Mouse (Mus musculus): ENCODE results near the gene Eme2. TPM values are rescaled to one million over a fixed set of nuclear protein-coding genes. Genes with fewer than 3 reads are reported as not detected.
A peak's percentile ranks its signal among the peaks of the same experiment; 100 is the strongest.

The Eme2 gene
- total RNA-seq, 2 experiments from 2014 or later = 6.3 to 12.7 TPM

GRCm38 (mm10) chr17:24881738-24882440, 13.0 kb downstream of the Eme2 start:
- no peak for ATAC-seq (replicated peaks; ENCODE audit: low FRiP score, poor library complexity, severe bottlenecking)

GRCm38 (mm10) chr17:24878531-24878930, 16.4 kb downstream of the Eme2 start:
- no peak for ATAC-seq (replicated peaks; ENCODE audit: low FRiP score, poor library complexity, severe bottlenecking)

DNA sequence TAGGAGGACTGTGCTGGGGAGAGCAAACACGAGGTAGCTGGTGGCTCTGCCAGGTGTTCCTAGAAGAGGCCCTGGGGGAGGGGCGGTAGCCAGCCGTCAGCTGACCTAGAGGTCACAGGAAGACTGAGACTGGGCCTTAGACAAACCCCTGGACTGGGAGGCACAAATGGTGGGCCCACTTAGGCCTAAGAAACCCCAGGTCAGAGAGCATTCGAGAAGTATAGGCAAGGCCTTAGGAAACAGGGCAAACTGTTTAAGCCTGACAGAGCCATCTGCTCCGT, 16.8 kb downstream of the Eme2 start:
- ATAC-seq (replicated peaks; ENCODE audit: low FRiP score, poor library complexity, severe bottlenecking) = no peak

- ATAC-seq (replicated peaks; ENCODE audit: low FRiP score, poor library complexity, severe bottlenecking) = no peak
Measured at GRCm38 (mm10) chr17:24877336-24878116, 17.4 kb downstream of the Eme2 start.

DNA sequence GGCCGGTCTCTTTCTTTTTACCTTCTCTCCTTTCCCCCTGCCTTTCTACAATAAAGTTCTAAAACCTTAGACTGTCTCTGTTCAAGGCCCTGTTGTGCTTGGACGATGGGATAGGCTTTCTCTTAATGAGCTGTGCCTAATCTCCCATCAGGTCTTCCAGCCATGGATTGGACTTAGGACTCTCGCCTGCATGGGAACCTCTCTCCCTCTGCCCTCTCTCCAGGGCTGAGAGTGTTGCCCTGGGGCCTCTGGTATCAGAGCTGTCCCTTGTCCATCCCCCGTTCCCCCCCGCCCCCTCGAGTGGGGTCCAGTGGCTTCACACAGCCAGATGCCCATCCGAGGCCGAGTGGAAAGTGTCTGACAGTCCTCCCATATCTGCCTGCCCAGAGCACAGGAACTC, 19.9 kb downstream of the Eme2 start:
- no peak for ATAC-seq (replicated peaks; ENCODE audit: low FRiP score, poor library complexity, severe bottlenecking)

- no peak for ATAC-seq (replicated peaks; ENCODE audit: low FRiP score, poor library complexity, severe bottlenecking)
Measured at GRCm38 (mm10) chr17:24874405-24874745, 20.5 kb downstream of the Eme2 start.

- no peak for ATAC-seq (replicated peaks; ENCODE audit: low FRiP score, poor library complexity, severe bottlenecking)
Measured at GRCm38 (mm10) chr17:24873695-24874404, 21.0 kb downstream of the Eme2 start.

GRCm38 (mm10) chr17:24867914-24868313, 27.0 kb downstream of the Eme2 start:
- ATAC-seq (replicated peaks; ENCODE audit: low FRiP score, poor library complexity, severe bottlenecking) = no peak

- no peak for ATAC-seq (replicated peaks; ENCODE audit: low FRiP score, poor library complexity, severe bottlenecking)
Measured at GRCm38 (mm10) chr17:24865776-24866175, 29.1 kb downstream of the Eme2 start, which contains the start of gene Igfals. Igfals (plus strand) TSS chr17:24865997.

DNA sequence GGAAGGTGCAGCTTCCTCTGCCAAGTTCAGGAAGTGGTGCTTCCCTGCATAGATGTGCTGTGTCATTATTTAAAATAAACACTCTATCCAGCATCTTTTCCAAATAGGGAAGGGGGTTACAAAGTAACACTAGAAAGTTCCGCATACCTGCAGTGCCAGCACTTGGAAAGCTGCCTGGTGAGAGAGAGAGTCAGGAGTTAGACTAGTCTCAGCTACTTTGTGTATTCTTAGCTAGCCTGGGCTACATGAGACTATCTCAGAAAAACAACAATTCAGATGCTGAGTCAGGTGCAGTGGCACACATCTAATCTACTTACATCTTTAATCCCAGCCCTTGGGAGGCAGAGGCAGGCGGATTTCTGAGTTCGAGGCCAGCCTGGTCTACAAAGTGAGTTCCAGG, 33.1 kb downstream of the Eme2 start:
- ATAC-seq (replicated peaks; ENCODE audit: low FRiP score, poor library complexity, severe bottlenecking) = no peak

DNA sequence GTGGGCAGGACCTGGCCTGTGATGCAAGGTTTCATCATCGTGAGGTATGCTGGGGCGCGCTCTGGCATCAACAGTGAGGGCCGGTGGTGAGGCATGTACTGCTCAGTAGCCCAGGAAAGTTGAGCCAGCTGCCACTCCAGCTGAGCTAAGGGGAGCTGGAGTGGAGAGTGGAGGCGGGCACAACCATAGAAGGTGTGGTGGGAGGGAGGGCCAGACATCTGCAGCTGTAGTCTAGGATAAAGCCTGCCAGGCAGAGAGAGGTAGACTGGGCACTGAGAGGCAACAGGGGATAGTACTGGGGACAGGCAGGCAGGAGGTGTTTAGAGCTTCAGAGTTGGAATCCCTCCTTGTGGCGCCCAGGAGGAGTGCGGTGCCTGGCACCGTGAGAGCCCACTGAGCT, 34.8 kb downstream of the Eme2 start:
- peak; percentile 81 for ATAC-seq (replicated peaks; ENCODE audit: low FRiP score, poor library complexity, severe bottlenecking)

DNA sequence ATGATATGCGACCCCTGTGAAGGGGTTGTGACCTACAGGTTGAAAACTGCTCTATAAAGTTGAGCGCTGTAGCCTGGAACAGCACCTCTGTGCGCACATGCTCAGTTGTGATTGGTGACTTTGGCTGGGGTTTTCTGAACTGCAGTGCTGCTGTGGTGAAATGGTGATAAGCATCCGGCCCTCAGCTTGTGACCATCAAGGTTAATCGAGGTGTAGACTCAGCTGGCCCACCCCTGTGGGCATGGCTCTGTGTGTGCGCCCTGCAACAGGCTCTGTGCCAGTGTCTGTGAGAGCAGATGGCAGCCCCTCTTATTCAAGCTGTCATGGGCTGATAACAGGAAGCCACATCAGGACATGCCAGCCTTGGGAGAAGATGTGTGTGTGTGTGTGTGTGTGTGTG, 35.9 kb downstream of the Eme2 start:
- peak; percentile 84 for ATAC-seq (replicated peaks; ENCODE audit: low FRiP score, poor library complexity, severe bottlenecking)

DNA sequence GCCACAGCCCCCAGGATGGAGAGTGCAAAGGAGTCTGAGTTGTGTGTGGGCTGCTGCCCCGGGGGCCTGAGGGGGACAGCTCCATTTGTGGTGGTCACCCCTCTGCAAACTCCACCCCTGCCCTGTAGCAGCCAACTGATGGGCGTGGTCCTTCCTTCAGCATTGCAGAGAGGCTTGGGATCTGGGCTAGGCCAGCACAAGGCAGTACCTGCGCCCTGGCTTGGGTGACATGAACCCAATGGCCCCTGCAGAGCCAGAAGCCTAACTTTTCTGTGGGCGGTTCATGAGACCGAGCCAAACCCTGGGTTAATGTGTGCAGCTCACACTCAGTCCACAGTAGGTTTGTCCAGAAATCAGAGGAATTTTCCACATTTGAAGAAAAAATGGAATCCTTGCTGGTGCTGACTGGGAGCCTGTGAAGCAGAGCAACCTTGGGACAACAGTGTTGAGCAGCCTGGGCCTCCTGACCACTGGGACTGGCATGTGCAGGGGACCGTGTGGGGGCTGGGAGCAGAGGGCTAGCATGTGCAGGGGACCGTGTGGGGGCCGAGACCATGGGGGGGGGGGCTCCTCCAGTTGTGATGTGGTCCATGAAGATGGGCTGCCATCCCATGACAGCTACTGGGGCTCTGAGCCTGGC, 36.9 kb downstream of the Eme2 start:
- peak; percentile 54 for ATAC-seq (replicated peaks; ENCODE audit: low FRiP score, poor library complexity, severe bottlenecking)

GRCm38 (mm10) chr17:24856589-24856988, 38.3 kb downstream of the Eme2 start:
- no peak for ATAC-seq (replicated peaks; ENCODE audit: low FRiP score, poor library complexity, severe bottlenecking)

DNA sequence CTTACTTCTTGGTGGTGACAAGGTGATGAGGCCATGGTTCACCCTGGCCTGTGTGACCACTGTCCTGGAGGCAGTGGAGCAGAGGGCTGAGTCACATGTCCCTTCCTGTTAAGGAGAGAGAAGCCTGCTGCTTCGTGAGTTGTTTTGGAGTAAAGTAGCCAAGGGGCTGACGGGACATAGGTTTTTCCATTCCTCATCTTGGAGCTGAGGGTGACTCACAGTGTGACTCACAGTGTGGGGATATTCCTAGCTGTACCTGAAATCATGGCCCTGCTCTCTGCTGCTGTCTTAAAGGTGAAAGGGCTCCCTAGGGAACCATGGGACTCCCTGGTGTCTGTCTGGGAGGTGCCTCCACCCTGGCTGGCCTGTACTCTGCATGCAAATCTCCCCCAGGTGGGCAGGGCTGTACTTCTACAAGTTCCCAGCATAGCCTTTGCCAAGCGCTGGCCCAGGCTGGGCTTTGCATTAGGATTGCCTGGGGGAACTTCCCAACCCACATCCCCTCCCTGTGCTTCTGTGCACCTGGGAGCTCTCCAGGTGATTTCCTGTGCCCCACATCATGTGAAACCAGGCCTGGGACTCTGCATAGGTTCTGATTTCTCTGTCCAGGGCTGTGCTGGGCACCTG, 38.9 kb downstream of the Eme2 start:
- no peak for ATAC-seq (replicated peaks; ENCODE audit: low FRiP score, poor library complexity, severe bottlenecking)

GRCm38 (mm10) chr17:24851381-24852125, 43.3 kb downstream of the Eme2 start:
- ATAC-seq (replicated peaks; ENCODE audit: low FRiP score, poor library complexity, severe bottlenecking) = no peak

DNA sequence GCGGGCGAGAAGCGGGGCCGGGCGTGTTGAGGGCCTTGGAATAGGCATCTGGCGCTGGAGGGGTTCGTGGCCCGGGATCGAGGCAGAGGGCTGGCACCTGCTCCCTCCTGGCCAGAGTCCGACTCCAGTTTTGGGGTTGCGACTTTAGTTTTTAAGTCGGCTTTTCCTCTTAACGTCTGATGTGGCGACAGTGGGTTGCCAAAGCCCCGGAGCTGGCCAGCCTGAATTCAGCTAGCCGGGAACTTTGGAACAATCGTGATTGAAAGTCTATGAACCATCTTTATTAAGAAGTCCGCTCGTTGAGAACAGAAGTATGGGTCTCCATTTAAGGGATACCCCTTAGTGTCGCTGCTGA, 44.1 kb downstream of the Eme2 start:
- no peak for ATAC-seq (replicated peaks; ENCODE audit: low FRiP score, poor library complexity, severe bottlenecking)

GRCm38 (mm10) chr17:24850065-24850772, 44.7 kb downstream of the Eme2 start, which contains the start of gene Fahd1:
Fahd1 (minus strand) TSS chr17:24850364.
- peak; percentile 84 for ATAC-seq (replicated peaks; ENCODE audit: low FRiP score, poor library complexity, severe bottlenecking)

- peak; percentile 55 for ATAC-seq (replicated peaks; ENCODE audit: low FRiP score, poor library complexity, severe bottlenecking)
Measured at GRCm38 (mm10) chr17:24849733-24850064, 45.2 kb downstream of the Eme2 start.
